24 mouse cellular contexts compared by ENCODE assay signal in genomic region chr3:150109561-150109960, GRCm38 (mm10).
DNase-seq lines count a peak whose midpoint lies in the region; ATAC-seq and TF ChIP-seq lines count a peak whose summit lies in the region.
"Had no signal": no experiment of that assay in that cellular context is flagged by ENCODE, and none has a peak within 500 bp of the region (broad histone marks: within the 10 kb centered on the region; RNA-seq: fewer than 3 reads in every experiment).

No protein-coding gene starts in this region.

- WGBS in midbrain, embryonic 11.5 days, result 74% methylated on average over 5 of the region's 5 CpGs
- WGBS in midbrain, embryonic 16.5 days, result 53% methylated on average over 5 of the region's 5 CpGs
- WGBS in embryonic facial prominence, embryonic 11.5 days, result 53% methylated on average over 5 of the region's 5 CpGs

- no peaks in the 10 kb centered on the region for H3K27me3 ChIP-seq in midbrain, embryonic 11.5 days (ENCODE audit: control insufficient read depth, insufficient read depth, low read length)
- no peaks in the 10 kb centered on the region for H3K27me3 ChIP-seq in midbrain, embryonic 16.5 days (ENCODE audit: control insufficient read depth, insufficient read depth, low read depth, low read length)
- no peaks in the 10 kb centered on the region for H3K27me3 ChIP-seq in embryonic facial prominence, embryonic 11.5 days (ENCODE audit: control insufficient read depth, insufficient read depth, low read length)
- H3K27me3 ChIP-seq: CH12.LX; embryonic facial prominence, embryonic 13.5 days; forebrain, embryonic 13.5 days; hindbrain, embryonic 12.5 days; intestine, embryonic 15.5 days; Patski had no signal

- no peak overlapping the region for H3K4me2 ChIP-seq in midbrain, embryonic 11.5 days
- H3K4me2 ChIP-seq in midbrain, embryonic 16.5 days (ENCODE audit: low read length), result no peak overlapping the region
- H3K4me2 ChIP-seq in embryonic facial prominence, embryonic 11.5 days (ENCODE audit: low read depth, low read length), result no peak overlapping the region
- H3K4me2 ChIP-seq: embryonic facial prominence, embryonic 13.5 days; forebrain, embryonic 13.5 days; hindbrain, embryonic 12.5 days; intestine, embryonic 15.5 days had no signal

- no peaks in the 10 kb centered on the region for H3K4me1 ChIP-seq in midbrain, embryonic 11.5 days (ENCODE audit: control insufficient read depth, insufficient read depth, low read length)
- H3K4me1 ChIP-seq in midbrain, embryonic 16.5 days (ENCODE audit: control insufficient read depth, insufficient read depth, low read length), result no peaks in the 10 kb centered on the region
- no peaks in the 10 kb centered on the region for H3K4me1 ChIP-seq in embryonic facial prominence, embryonic 11.5 days (ENCODE audit: control insufficient read depth, insufficient read depth, low read length)
- H3K4me1 ChIP-seq: embryonic facial prominence, embryonic 13.5 days; forebrain, embryonic 13.5 days; heart, embryonic 10.5 days; hindbrain, embryonic 12.5 days; intestine, embryonic 15.5 days had no signal

- no peak for TF ChIP-seq POLR2A in brain, embryonic 14.5 days (IDR thresholded peaks at IDR 0.05; ENCODE audit: borderline replicate concordance, extremely low read depth, insufficient read depth, insufficient read length, poor library complexity, severe bottlenecking)

- ATAC-seq in midbrain, embryonic 11.5 days (ENCODE audit: low FRiP score), result no peak
- no peak for ATAC-seq in midbrain, embryonic 16.5 days
- no peak for ATAC-seq in embryonic facial prominence, embryonic 11.5 days (replicated peaks; ENCODE audit: insufficient number of reproducible peaks, low FRiP score, low TSS enrichment, low read depth)
- ATAC-seq: activated CD4-positive, CD25-positive, alpha-beta regulatory T cell, adult 4 months; forebrain, embryonic 13.5 days; forebrain, postnatal 0 days; intestine, embryonic 15.5 days; Patski had no signal

- no peak for TF ChIP-seq CTCF in brain, embryonic 14.5 days (IDR thresholded peaks at IDR 0.05; ENCODE audit: borderline replicate concordance, extremely low read depth, insufficient read depth, insufficient read length)

- no peak overlapping the region for H3K27ac ChIP-seq in midbrain, embryonic 11.5 days (ENCODE audit: low read depth, low read length)
- H3K27ac ChIP-seq in midbrain, embryonic 16.5 days (ENCODE audit: low read length), result no peak overlapping the region
- no peak overlapping the region for H3K27ac ChIP-seq in embryonic facial prominence, embryonic 11.5 days (replicated peaks; ENCODE audit: low read depth, low read length)
- H3K27ac ChIP-seq: embryonic facial prominence, embryonic 13.5 days; forebrain, embryonic 13.5 days; gastrocnemius, adult 2 months; heart, embryonic 10.5 days; hindbrain, embryonic 12.5 days; intestine, embryonic 15.5 days had no signal

- H3K4me3 ChIP-seq in midbrain, embryonic 11.5 days (ENCODE audit: low read depth, low read length), result no peak overlapping the region
- H3K4me3 ChIP-seq in midbrain, embryonic 16.5 days (ENCODE audit: low read depth, low read length), result no peak overlapping the region
- H3K4me3 ChIP-seq in embryonic facial prominence, embryonic 11.5 days (ENCODE audit: low read depth, low read length), result no peak overlapping the region
- H3K4me3 ChIP-seq: embryonic facial prominence, embryonic 13.5 days; forebrain, embryonic 13.5 days; gastrocnemius, adult 2 months; heart, embryonic 10.5 days; hindbrain, embryonic 12.5 days; intestine, embryonic 15.5 days had no signal

- H3K9me3 ChIP-seq in midbrain, embryonic 11.5 days (ENCODE audit: control insufficient read depth, low read length), result no peaks in the 10 kb centered on the region
- H3K9me3 ChIP-seq in midbrain, embryonic 16.5 days (replicated peaks; ENCODE audit: control insufficient read depth, low read length, poor library complexity, severe bottlenecking), result no peaks in the 10 kb centered on the region
- H3K9me3 ChIP-seq in embryonic facial prominence, embryonic 11.5 days (replicated peaks; ENCODE audit: control insufficient read depth, low read length), result no peaks in the 10 kb centered on the region
- H3K9me3 ChIP-seq: embryonic facial prominence, embryonic 13.5 days; forebrain, embryonic 13.5 days; heart, embryonic 10.5 days; hindbrain, embryonic 12.5 days; intestine, embryonic 15.5 days had no signal

- no peaks in the 10 kb centered on the region for H3K36me3 ChIP-seq in midbrain, embryonic 11.5 days (ENCODE audit: control insufficient read depth, insufficient read depth, low read length)
- no peaks in the 10 kb centered on the region for H3K36me3 ChIP-seq in midbrain, embryonic 16.5 days (ENCODE audit: control insufficient read depth, insufficient read depth, low read length)
- H3K36me3 ChIP-seq in embryonic facial prominence, embryonic 11.5 days (replicated peaks; ENCODE audit: control insufficient read depth, insufficient read depth, low read depth, low read length), result no peaks in the 10 kb centered on the region
- H3K36me3 ChIP-seq: embryonic facial prominence, embryonic 13.5 days; heart, embryonic 10.5 days; hindbrain, embryonic 12.5 days; intestine, embryonic 15.5 days had no signal

- H3K9ac ChIP-seq in midbrain, embryonic 11.5 days (ENCODE audit: low read length), result no peak overlapping the region
- no peak overlapping the region for H3K9ac ChIP-seq in midbrain, embryonic 16.5 days (ENCODE audit: low read depth, low read length)
- H3K9ac ChIP-seq in embryonic facial prominence, embryonic 11.5 days (replicated peaks; ENCODE audit: low read length), result no peak overlapping the region
- H3K9ac ChIP-seq: embryonic facial prominence, embryonic 13.5 days; forebrain, embryonic 13.5 days; forebrain, postnatal 0 days; hindbrain, embryonic 12.5 days; intestine, embryonic 15.5 days had no signal

- peak; percentile 13 for DNase-seq in embryo, embryonic 10.5 days (ENCODE audit: low spot score)
- DNase-seq in embryo, embryonic 10 days (ENCODE audit: low spot score), result no peak
- peak; percentile 72 for DNase-seq in midbrain, embryonic 11.5 days (ENCODE audit: low spot score, missing footprints)
- DNase-seq in brain, embryonic 14.5 days (ENCODE audit: low read depth), result peak; percentile 32
- peak; percentile 33 for DNase-seq in embryonic facial prominence, embryonic 11.5 days (ENCODE audit: low spot score)
- no peak for DNase-seq in frontal cortex, postnatal 36 days (ENCODE audit: low spot score in 2 of 2)
- DNase-seq: adrenal gland, postnatal 14 days; cerebellum, adult 8-10 months; cerebellum, postnatal 36 days; embryo, embryonic 11 days; forebrain, postnatal 0 days; gastrocnemius, adult 2 months; gastrocnemius, postnatal 25 days; heart, postnatal 10 days; heart, postnatal 4 days had no signal

Comparison
In these comparisons a context has a peak if more than half of its experiments do, and no peak if none do; other contexts are left out.
1. DNase-seq: peak in embryo, embryonic 10.5 days (single experiment), midbrain, embryonic 11.5 days (single experiment), brain, embryonic 14.5 days (single experiment) and embryonic facial prominence, embryonic 11.5 days (single experiment); none in embryo, embryonic 10 days (single experiment) and frontal cortex, postnatal 36 days (0 of 2).